Mouse (Mus musculus) intestine, embryonic 14.5 days (tissue): ENCODE measurements around the gene Ybx2. TPM values are rescaled to one million over a fixed set of nuclear protein-coding genes. Genes with fewer than 3 reads are reported as not detected.
"Not testable (repeated sequence)": the region's sequence is repeated elsewhere in the genome, so short reads cannot be mapped to it uniquely, and the experiment has no call there.

Experiments
- ATAC-seq: fragments of 200-750 bp; cut with Nextera tagmentation; replicated peaks from 2 replicates; pipeline ENCODE4 v1.8.0; 2017; ENCODE audit warnings: low read depth, moderate number of reproducible peaks, moderate TSS enrichment, moderate library complexity; ENCODE audit not compliant: low FRiP score, low TSS enrichment
- DNase-seq: peaks from one replicate; pipeline ENCODE4 v3.0.0-alpha.2; 2018; ENCODE audit warnings: low spot score
- H3K27ac ChIP-seq: fragments of 300-500 bp; sonication (generic); 2 replicates; pipeline ENCODE4 v1.5.1; 2014; ENCODE audit warnings: low read depth, mild to moderate bottlenecking, control low read depth
- H3K27me3 ChIP-seq: fragments of 300-500 bp; sonication (generic); replicated peaks from 2 replicates; pipeline ENCODE4 v1.6.1; 2014; ENCODE audit warnings: low read length, control low read depth; ENCODE audit not compliant: control insufficient read depth, insufficient read depth
- H3K36me3 ChIP-seq: fragments of 300-500 bp; sonication (generic); 2 replicates; pipeline ENCODE4 v1.6.1; 2014; ENCODE audit warnings: low read length, control low read depth; ENCODE audit not compliant: control insufficient read depth, insufficient read depth
- H3K4me1 ChIP-seq: fragments of 300-500 bp; sonication (generic); replicated peaks from 2 replicates; pipeline ENCODE4 v1.6.1; 2014; ENCODE audit warnings: low read length, control low read depth, mixed read lengths; ENCODE audit not compliant: control insufficient read depth, insufficient read depth
- H3K4me2 ChIP-seq: fragments of 300-500 bp; sonication (generic); 2 replicates; pipeline ENCODE4 v1.6.1; 2014; ENCODE audit warnings: low read length
- H3K4me3 ChIP-seq: fragments of 300-500 bp; sonication (generic); 2 replicates; pipeline ENCODE4 v1.5.1; 2014; ENCODE audit warnings: low read depth, low read length, control low read depth, mixed read lengths
- H3K9ac ChIP-seq: fragments of 300-500 bp; sonication (generic); 2 replicates; pipeline ENCODE4 v1.6.1; 2014; ENCODE audit warnings: mild to moderate bottlenecking, low read length
- H3K9me3 ChIP-seq: fragments of 300-500 bp; sonication (generic); 2 replicates; pipeline ENCODE4 v1.6.1; 2016; ENCODE audit warnings: low read length, control low read depth; ENCODE audit not compliant: control insufficient read depth
- WGBS: fragments of 180-500 bp; shearing (Covaris S2); extraction: QIAGEN DNeasy Blood & Tissue Kit; methylation state at CpG from one replicate; pipeline ENCODE4 v1.1.7; 2014; 5-methylcytosine and 5-hydroxymethylcytosine counted together
- polyA plus RNA-seq: library from polyadenylated mRNA; unstranded; fragments of >200 nt; fragmentation: Nextera tagmentation; extraction: Ambion mirVana; gene quantifications from 2 replicates; pipeline ENCODE4 v1.2.1, GENCODE M21; 2014

The Ybx2 gene
- polyA plus RNA-seq, 1 experiment from 2014 or later = 4.6 TPM

DNA sequence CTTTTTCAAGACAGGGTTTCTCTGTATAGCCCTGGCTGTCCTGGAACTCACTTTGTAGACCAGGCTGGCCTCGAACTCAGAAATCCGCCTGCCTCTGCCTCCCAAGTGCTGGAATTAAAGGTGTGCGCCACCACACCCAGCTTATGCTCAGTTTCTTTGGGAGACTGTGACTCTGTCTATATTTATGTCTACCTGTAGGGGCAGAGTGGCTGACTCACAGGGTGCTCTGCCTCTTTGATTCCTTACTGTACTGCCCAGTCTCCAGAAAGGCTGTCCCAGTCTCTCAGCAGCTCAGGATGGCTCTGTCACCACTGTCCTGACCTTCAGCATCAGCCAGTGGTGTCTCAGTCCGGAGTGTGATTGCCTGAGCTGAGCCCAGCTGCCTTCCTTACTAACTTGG, 20.0 kb downstream of the Ybx2 start:
- H3K27ac ChIP-seq, H3K36me3 ChIP-seq, H3K4me2 ChIP-seq, H3K4me3 ChIP-seq, H3K4me1 ChIP-seq, H3K9me3 ChIP-seq, H3K27me3 ChIP-seq, H3K9ac ChIP-seq, ATAC-seq, DNase-seq: not testable (repeated sequence)
- 73% methylated on average over 4 of the region's 4 CpGs for WGBS

DNA sequence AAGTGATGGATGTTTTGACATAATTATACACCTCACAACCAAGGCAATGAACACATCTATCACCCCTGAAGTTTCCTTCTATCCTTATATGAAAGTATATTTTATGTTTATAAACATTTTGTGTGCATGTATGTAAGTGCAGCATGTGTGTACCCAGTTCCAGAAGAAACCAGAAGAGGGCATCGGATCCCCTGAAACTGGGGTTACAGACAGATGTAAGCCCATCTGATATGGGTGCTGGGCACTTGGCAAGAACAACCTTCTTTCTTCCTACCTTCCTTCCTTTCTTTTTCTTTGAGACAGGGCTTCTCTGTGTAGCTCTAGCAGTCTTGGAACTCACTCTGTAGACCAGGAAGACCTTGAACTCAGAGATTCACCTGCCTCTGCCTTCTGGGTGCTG, 20.6 kb downstream of the Ybx2 start:
- no peak overlapping the region for H3K4me2 ChIP-seq
- WGBS = 76% methylated on average over 1 of the region's 1 CpGs
- ATAC-seq = no peak

DNA sequence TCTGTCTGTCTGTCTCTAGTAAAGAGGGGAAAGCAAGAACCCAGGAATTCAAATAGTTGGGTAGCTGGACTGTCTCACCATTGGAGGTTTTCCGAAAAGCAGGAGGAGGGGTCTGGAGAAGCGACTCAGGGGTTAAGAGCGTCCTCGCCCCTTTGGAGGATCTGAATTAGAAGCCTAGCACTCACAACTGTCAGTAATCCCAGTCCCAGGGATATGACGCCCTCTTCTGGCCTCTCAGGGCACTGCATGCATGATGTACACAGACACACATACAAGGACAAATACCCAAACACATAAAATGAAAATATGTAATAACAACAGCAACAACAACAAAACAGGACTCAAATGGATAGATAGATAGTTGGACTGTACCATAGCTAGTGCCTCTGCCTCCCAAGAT, 25.0 kb downstream of the Ybx2 start:
- WGBS = 35% methylated on average over 5 of the region's 5 CpGs
- H3K4me2 ChIP-seq = no peak overlapping the region
- ATAC-seq (no peak), DNase-seq (no peak)
- no peaks in the 10 kb centered on the region for H3K36me3 ChIP-seq
- H3K27me3 ChIP-seq = peaks cover 34% of the 10 kb centered on the region
- H3K9ac ChIP-seq = no peak overlapping the region
- no peaks in the 10 kb centered on the region for H3K4me1 ChIP-seq
- peak overlapping the region; percentile 38; the same call in 1 of the 2 replicates for H3K27ac ChIP-seq
- H3K4me3 ChIP-seq = no peak overlapping the region
- no peaks in the 10 kb centered on the region; the same call in 1 of the 2 replicates for H3K9me3 ChIP-seq

More for the DNA sequence above, 20.6 kb downstream of the Ybx2 start:
- Histone ChIP-seq H3K4me1 (no peaks in the 10 kb centered on the region), H3K4me3 (no peak overlapping the region), H3K36me3 (no peaks in the 10 kb centered on the region), H3K27me3 (no peaks in the 10 kb centered on the region), H3K9ac (no peak overlapping the region), H3K27ac (no peak overlapping the region), H3K9me3 (no peaks in the 10 kb centered on the region; the same call in 1 of the 2 replicates)
- no peak for DNase-seq

DNA sequence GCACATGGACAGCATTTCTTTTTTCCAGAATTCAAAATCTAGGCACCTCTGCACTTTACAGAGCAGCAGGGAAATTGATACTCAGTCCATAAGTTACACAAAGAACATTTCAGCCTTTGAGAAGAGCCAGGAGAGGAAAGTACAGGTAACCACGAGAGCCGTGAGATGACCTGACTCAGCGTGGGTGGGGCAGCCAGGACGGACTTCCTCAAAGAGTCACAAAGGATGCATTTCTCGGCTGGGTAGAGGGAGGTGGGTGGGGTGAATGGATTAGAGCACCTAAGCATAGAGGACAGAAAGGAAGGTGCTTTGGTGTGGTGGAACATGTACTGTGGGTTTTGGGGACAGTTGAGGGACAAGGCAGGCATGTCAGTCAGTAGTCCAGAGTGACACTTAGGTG, 26.2 kb downstream of the Ybx2 start:
- DNase-seq = peak; percentile 70
- no peaks in the 10 kb centered on the region for H3K9me3 ChIP-seq
- H3K36me3 ChIP-seq = no peaks in the 10 kb centered on the region
- peak overlapping the region; percentile 74 for H3K27ac ChIP-seq
- peaks cover 4% of the 10 kb centered on the region; the same call in 1 of the 2 replicates for H3K4me1 ChIP-seq
- no peak overlapping the region for H3K4me3 ChIP-seq
- 36% methylated on average over 5 of the region's 5 CpGs for WGBS
- ATAC-seq = no peak
- H3K4me2 ChIP-seq = no peak overlapping the region
- no peak overlapping the region for H3K9ac ChIP-seq
- H3K27me3 ChIP-seq = peaks cover 46% of the 10 kb centered on the region

DNA sequence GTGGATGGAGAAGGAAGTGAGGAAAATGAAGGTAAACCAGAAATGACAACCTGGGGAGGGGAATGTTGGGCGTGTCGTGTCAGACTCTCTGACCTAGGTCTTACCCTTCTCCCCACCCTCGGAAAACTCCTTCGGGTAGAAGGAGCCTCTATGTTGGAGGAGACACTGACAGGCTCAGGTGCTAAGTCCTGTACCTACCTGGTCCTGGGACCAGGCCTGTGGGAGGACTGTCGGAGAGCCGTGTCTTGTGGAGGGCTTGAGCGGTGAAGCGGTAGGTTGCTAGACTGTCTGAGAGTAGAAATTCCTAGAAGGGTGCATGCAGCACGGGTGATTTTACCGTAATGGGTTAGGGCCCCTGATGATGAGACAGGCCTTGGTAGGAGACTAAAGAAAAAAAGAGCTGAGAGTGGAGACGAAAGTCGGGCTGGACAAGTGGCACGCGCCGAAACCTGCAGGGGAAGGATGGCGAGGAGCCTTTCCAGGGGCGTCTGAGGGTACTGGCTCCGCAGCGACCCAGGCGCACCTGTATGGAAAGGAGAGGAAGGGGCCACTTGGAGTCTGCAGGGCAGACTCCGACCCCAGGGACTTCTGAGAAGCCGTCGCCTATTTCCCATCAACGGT, 29.2 kb downstream of the Ybx2 start, which contains the start of gene Cldn7:
TSS of gene Cldn7 (plus strand) at position 130 of the 621 bp plus-strand sequence.
- H3K4me2 ChIP-seq = peak within 1 kb of the TSS; percentile 57
- H3K9ac ChIP-seq = peak within 1 kb of the TSS; percentile 64
- peaks cover 5% of the 10 kb centered on the region; the same call in 1 of the 2 replicates for H3K4me1 ChIP-seq
- ATAC-seq = 0 out of 2 replicates have a peak, but pooled peaks have one; percentile 10
- peak within 1 kb of the TSS; percentile 92 for H3K27ac ChIP-seq
- peak within 1 kb of the TSS; percentile 46 for H3K4me3 ChIP-seq
- H3K27me3 ChIP-seq = peaks cover 51% of the 10 kb centered on the region
- 7% methylated on average over 24 of the region's 24 CpGs for WGBS
- DNase-seq = peak; percentile 71
- H3K36me3 ChIP-seq = peaks cover 19% of the 10 kb centered on the region
- H3K9me3 ChIP-seq = no peaks in the 10 kb centered on the region

DNA sequence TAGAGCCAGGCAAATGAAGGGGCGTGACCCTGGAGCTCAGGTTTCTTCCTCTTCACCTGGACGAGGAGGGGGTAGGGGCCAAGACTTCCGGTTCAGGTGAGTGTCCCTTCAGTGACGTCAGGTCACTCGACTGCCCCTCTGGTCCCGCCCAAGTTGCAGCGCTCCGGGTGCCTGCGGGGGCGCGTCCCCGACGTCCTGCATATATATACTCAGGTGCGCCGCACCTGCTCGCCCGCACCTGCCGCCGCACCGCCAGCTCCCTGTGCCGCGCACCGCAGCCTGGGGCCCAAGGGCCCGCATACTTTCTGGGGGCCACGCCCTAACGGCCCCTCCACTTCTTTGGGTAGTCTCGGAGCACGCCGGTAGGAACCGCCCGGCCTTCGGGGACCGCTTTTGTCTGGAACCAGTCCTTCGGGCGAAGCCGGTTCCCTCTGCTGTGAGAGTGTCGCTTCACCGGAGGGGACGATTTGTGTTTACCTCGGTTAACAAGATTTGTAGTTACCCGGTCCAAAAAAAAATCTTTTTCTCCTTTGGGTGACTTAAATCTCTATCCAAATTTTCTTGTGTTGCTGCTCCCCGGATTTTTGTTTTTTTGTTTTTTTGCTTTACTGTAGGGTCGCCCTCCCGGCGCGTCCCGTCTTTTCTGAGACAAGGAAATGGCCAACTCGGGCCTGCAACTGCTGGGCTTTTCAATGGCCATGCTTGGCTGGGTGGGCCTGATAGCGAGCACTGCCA, 29.8 kb downstream of the Ybx2 start:
- Histone ChIP-seq H3K4me2 (peak overlapping the region; percentile 57), H3K4me1 (peaks cover 5% of the 10 kb centered on the region; the same call in 1 of the 2 replicates), H3K9me3 (no peaks in the 10 kb centered on the region), H3K4me3 (peak overlapping the region; percentile 46), H3K27ac (peak overlapping the region; percentile 92), H3K9ac (peak overlapping the region; percentile 64), H3K27me3 (peaks cover 51% of the 10 kb centered on the region), H3K36me3 (peaks cover 26% of the 10 kb centered on the region)
- ATAC-seq = peak; percentile 59
- WGBS = 1% methylated on average over 49 of the region's 49 CpGs
- peak; percentile 84 for DNase-seq

DNA sequence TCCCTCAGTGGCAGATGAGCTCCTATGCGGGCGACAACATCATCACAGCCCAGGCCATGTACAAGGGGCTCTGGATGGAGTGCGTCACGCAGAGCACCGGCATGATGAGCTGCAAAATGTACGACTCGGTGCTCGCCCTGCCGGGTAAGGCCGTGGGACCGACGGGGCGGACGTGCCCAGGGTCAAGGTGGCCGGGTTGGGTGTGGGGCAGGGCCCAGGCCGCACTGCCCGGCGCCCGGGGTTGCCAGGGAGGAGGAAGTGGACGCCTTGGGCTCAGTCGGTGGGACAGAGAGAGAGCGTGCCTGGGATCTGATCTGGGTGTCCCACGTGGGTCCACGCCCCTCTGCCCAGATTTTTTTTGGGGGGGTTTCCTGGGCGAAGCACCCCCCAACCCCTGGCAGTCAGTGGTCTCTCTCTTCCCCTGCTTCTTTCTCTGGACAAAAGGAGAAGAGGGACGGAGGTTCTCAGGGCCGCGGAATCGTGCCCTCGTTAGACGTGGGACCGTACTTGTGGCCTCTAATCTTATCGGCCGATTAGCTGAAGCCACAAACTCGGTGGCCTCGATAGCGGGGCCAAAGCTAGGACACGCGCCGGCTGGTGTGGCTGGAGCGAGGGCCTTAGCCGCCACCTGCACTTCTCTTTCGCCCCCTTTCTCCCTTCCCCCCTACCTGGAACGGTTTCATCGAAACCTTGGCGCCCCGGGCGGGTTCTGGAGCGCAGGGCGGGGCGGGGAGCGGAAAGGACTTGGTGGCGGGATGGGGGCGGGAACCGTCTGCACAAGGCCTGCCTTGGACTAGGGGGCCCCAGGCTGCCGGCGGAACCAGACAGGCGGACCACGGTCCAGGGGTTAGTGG, 30.6 kb downstream of the Ybx2 start:
- 2% methylated on average over 56 of the region's 59 CpGs for WGBS
- H3K4me2 ChIP-seq = peak overlapping the region; percentile 57
- peak overlapping the region; percentile 92 for H3K27ac ChIP-seq
- DNase-seq (peak; percentile 82), ATAC-seq (peak; percentile 40)
- peaks cover 5% of the 10 kb centered on the region; the same call in 1 of the 2 replicates for H3K4me1 ChIP-seq
- H3K27me3 ChIP-seq = peaks cover 51% of the 10 kb centered on the region
- H3K4me3 ChIP-seq = peak overlapping the region; percentile 46
- peak overlapping the region; percentile 64 for H3K9ac ChIP-seq
- no peaks in the 10 kb centered on the region for H3K9me3 ChIP-seq
- peaks cover 30% of the 10 kb centered on the region for H3K36me3 ChIP-seq

DNA sequence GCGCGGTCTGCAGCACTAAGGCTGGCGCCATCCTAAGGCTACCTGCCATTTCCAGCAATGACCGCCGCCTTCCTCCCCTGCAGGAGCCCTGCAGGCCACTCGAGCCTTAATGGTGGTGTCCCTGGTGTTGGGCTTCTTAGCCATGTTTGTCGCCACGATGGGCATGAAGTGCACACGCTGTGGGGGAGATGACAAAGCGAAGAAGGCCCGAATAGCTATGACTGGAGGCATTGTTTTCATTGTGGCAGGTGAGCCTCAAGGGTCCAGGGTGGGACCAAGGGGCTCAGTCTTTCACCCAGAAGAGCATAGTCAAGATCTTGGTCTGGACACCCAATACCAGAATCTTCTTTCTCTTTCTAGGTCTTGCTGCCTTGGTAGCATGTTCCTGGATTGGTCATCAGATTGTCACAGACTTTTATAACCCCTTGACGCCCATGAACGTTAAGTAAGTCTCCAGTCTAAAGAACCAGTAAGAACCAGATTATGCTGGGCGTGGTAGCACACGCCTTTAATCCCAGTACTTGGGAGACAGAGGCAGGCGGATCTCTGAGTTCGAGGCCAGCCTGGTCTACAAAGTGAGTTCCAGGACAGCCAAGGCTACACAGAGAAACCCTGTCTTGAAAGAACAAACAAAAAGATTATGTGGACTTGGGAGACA, 31.4 kb downstream of the Ybx2 start:
- Histone ChIP-seq H3K27me3 (peaks cover 51% of the 10 kb centered on the region), H3K4me2 (peak overlapping the region; percentile 57), H3K9me3 (no peaks in the 10 kb centered on the region), H3K27ac (peak overlapping the region; percentile 92), H3K4me1 (peaks cover 5% of the 10 kb centered on the region; the same call in 1 of the 2 replicates), H3K4me3 (peak overlapping the region; percentile 46), H3K9ac (peak overlapping the region; percentile 64), H3K36me3 (peaks cover 36% of the 10 kb centered on the region)
- whole genome bisulfite sequencing = 33% methylated on average over 17 of the region's 17 CpGs
- ATAC-seq (no peak), DNase-seq (no peak)
